Mouse (Mus musculus) C2C12 (cell line): ENCODE data around the gene 4930512M02Rik. TPM values are rescaled to one million over a fixed set of nuclear protein-coding genes. Genes with fewer than 3 reads are reported as not detected.

ENCODE experiments used
- H3K27me3 ChIP-seq: one replicate; pipeline ENCODE4 v1.6.1; 2011; ENCODE audit not compliant: control insufficient read depth, insufficient read depth, insufficient read length
- H3K36me3 ChIP-seq: one replicate; pipeline ENCODE4 v1.6.1; 2011; ENCODE audit not compliant: control insufficient read depth, insufficient read depth
- H3K4me3 ChIP-seq: one replicate; pipeline ENCODE4 v1.5.1; 2011; ENCODE audit warnings: mild to moderate bottlenecking, control low read depth; ENCODE audit not compliant: poor library complexity, insufficient read depth, severe bottlenecking
- H3K79me2 ChIP-seq: one replicate; pipeline ENCODE4 v1.6.1; 2011; ENCODE audit not compliant: control insufficient read depth, insufficient read depth
- H3K79me3 ChIP-seq: one replicate; pipeline ENCODE4 v1.6.1; 2011; ENCODE audit warnings: low read depth, control low read depth
- H3ac ChIP-seq: one replicate; pipeline ENCODE3; 2011; ENCODE audit warnings: low read depth; ENCODE audit not compliant: control insufficient read depth, insufficient read length
- CEBPB ChIP-seq: IDR thresholded peaks from one replicate; pipeline ENCODE4 v1.6.1; 2011; ENCODE audit warnings: low read depth, mild to moderate bottlenecking, control low read depth, moderate library complexity
- CTCF ChIP-seq: IDR thresholded peaks from one replicate; pipeline ENCODE4 v1.5.1; 2011; ENCODE audit not compliant: control insufficient read depth, insufficient read depth, insufficient read length
- FOSL1 ChIP-seq: IDR thresholded peaks from one replicate; pipeline ENCODE4 v1.8.0; 2011; ENCODE audit warnings: mild to moderate bottlenecking, low read length; ENCODE audit not compliant: poor library complexity, insufficient read depth, severe bottlenecking
- MAX ChIP-seq: IDR thresholded peaks from one replicate; pipeline ENCODE4 v1.6.1; 2011; ENCODE audit warnings: mild to moderate bottlenecking, control low read depth
- MYOD1 ChIP-seq: IDR thresholded peaks from one replicate; pipeline ENCODE4 v1.6.1; 2011; ENCODE audit warnings: low read depth; ENCODE audit not compliant: control insufficient read depth, insufficient read length
- MYOG ChIP-seq: IDR thresholded peaks from one replicate; pipeline ENCODE4 v1.6.1; 2011; ENCODE audit not compliant: control insufficient read depth, insufficient read length; ENCODE audit errors: extremely low read depth
- USF1 ChIP-seq: IDR thresholded peaks from one replicate; pipeline ENCODE4 v1.6.1; 2011; ENCODE audit warnings: low read depth, mild to moderate bottlenecking, control low read depth, moderate library complexity
- polyA plus RNA-seq: library from polyadenylated mRNA; unstranded; fragments of >200 nt; fragmentation: generic; extraction: Trizol; gene quantifications from one replicate; pipeline ENCODE4 v1.2.1, GENCODE M21; 2012; ENCODE audit warnings: missing spikeins

4930512M02Rik gene
- polyA plus RNA-seq, 1 experiment: not detected

GRCm38 (mm10) chr11:11555563-11555962 is 72.1 kb downstream of the 4930512M02Rik start:
- Histone ChIP-seq H3K79me3 (no peaks in the 10 kb centered on the region), H3K36me3 (no peaks in the 10 kb centered on the region), H3ac (no peak overlapping the region), H3K79me2 (no peaks in the 10 kb centered on the region), H3K27me3 (no peaks in the 10 kb centered on the region), H3K4me3 (no peak overlapping the region)
- no peak for TF ChIP-seq MAX
- no peak for TF ChIP-seq CTCF
- TF ChIP-seq MYOG: no peak
- TF ChIP-seq MYOD1: no peak
- no peak for TF ChIP-seq CEBPB
- no peak for TF ChIP-seq FOSL1
- no peak for TF ChIP-seq USF1

- H3K79me3 ChIP-seq: no peaks in the 10 kb centered on the region
- H3K4me3 ChIP-seq: no peak overlapping the region
- no peaks in the 10 kb centered on the region for H3K36me3 ChIP-seq
- no peak overlapping the region for H3ac ChIP-seq
- TF ChIP-seq FOSL1 (no peak), MYOD1 (no peak), USF1 (no peak), MAX (no peak), CEBPB (no peak), CTCF (no peak), MYOG (no peak)
- H3K27me3 ChIP-seq: no peaks in the 10 kb centered on the region
- H3K79me2 ChIP-seq: no peaks in the 10 kb centered on the region
Measured at GRCm38 (mm10) chr11:11547597-11548240, 79.9 kb downstream of the 4930512M02Rik start.

- no peaks in the 10 kb centered on the region for H3K79me2 ChIP-seq
- no peak overlapping the region for H3K4me3 ChIP-seq
- no peaks in the 10 kb centered on the region for H3K27me3 ChIP-seq
- no peaks in the 10 kb centered on the region for H3K36me3 ChIP-seq
- H3K79me3 ChIP-seq: no peaks in the 10 kb centered on the region
- no peak overlapping the region for H3ac ChIP-seq
- no peak for TF ChIP-seq FOSL1
- TF ChIP-seq CTCF: no peak
- no peak for TF ChIP-seq CEBPB
- TF ChIP-seq MAX: no peak
- no peak for TF ChIP-seq MYOG
- no peak for TF ChIP-seq USF1
- TF ChIP-seq MYOD1: no peak
Measured at GRCm38 (mm10) chr11:11546903-11547511, 80.6 kb downstream of the 4930512M02Rik start.

- H3K36me3 ChIP-seq: no peaks in the 10 kb centered on the region
- no peak overlapping the region for H3ac ChIP-seq
- H3K4me3 ChIP-seq: no peak overlapping the region
- no peaks in the 10 kb centered on the region for H3K27me3 ChIP-seq
- H3K79me2 ChIP-seq: no peaks in the 10 kb centered on the region
- no peaks in the 10 kb centered on the region for H3K79me3 ChIP-seq
- TF ChIP-seq CEBPB: no peak
- no peak for TF ChIP-seq MAX
- TF ChIP-seq USF1: no peak
Measured at GRCm38 (mm10) chr11:11545948-11546347, 81.7 kb downstream of the 4930512M02Rik start.

Other genes with a start within 250 kb of the 4930512M02Rik start
- not detected for gene Spata48, start 165.7 kb downstream of the 4930512M02Rik start, polyA plus RNA-seq
- not detected for gene Zpbp, start 165.4 kb downstream of the 4930512M02Rik start, polyA plus RNA-seq
- 1.0 TPM for gene Ikzf1, start 57.2 kb upstream of the 4930512M02Rik start, polyA plus RNA-seq
- gene Fignl1, start 181.1 kb upstream of the 4930512M02Rik start, polyA plus RNA-seq: 19.3 TPM